Mouse (Mus musculus) lung, adult 2 months (tissue): ENCODE measurements around the gene Plcl1.

Experiments
- CTCF ChIP-seq: fragments of 200-500 bp; IDR thresholded peaks from 2 replicates; pipeline ENCODE4 v1.5.1; 2011; ENCODE audit warnings: mild to moderate bottlenecking, low read length, control low read depth; ENCODE audit not compliant: insufficient read depth
- POLR2A ChIP-seq: fragments of 200-500 bp; IDR thresholded peaks from 2 replicates; pipeline ENCODE4 v1.6.1; 2011; ENCODE audit warnings: low read depth, mild to moderate bottlenecking, control low read depth, low read length, borderline replicate concordance; ENCODE audit errors: extremely low read depth

- no peak for TF ChIP-seq CTCF
- TF ChIP-seq POLR2A: no peak
Measured at GRCm38 (mm10) chr1:55557960-55558359, 152.2 kb downstream of the Plcl1 start.
